Mouse (Mus musculus) small intestine, adult 2 months (tissue): ENCODE measurements around the gene Unc5cl. TPM values are rescaled to one million over a fixed set of nuclear protein-coding genes. Genes with fewer than 3 reads are reported as not detected.

Source experiments
- H3K27ac ChIP-seq: fragments of 200-500 bp; 2 replicates; pipeline ENCODE4 v1.5.1; 2012; ENCODE audit warnings: low read depth, low read length, control low read depth, inconsistent platforms; ENCODE audit not compliant: insufficient read depth
- H3K27me3 ChIP-seq: fragments of 200-500 bp; 2 replicates; pipeline ENCODE4 v1.6.1; 2012; ENCODE audit warnings: mild to moderate bottlenecking, moderate library complexity, low read length, inconsistent platforms; ENCODE audit not compliant: control insufficient read depth, insufficient read depth
- H3K36me3 ChIP-seq: fragments of 200-500 bp; 2 replicates; pipeline ENCODE4 v1.6.1; 2012; ENCODE audit warnings: mild to moderate bottlenecking, low read length, control low read depth, inconsistent platforms; ENCODE audit not compliant: control insufficient read depth, insufficient read depth
- H3K4me1 ChIP-seq: fragments of 200-500 bp; 2 replicates; pipeline ENCODE4 v1.6.1; 2012; ENCODE audit warnings: low read length, inconsistent platforms, mixed read lengths; ENCODE audit not compliant: control insufficient read depth, insufficient read depth, insufficient read length
- H3K4me3 ChIP-seq: fragments of 200-500 bp; 2 replicates; pipeline ENCODE4 v1.5.1; 2012; ENCODE audit warnings: low read depth, mild to moderate bottlenecking, control low read depth, inconsistent platforms, low read length, moderate library complexity
- CTCF ChIP-seq: fragments of 200-500 bp; IDR thresholded peaks from 2 replicates; pipeline ENCODE4 v1.5.1; 2012; ENCODE audit warnings: low read depth, mild to moderate bottlenecking, control low read depth, inconsistent platforms, low read length, moderate library complexity, mixed read lengths; ENCODE audit not compliant: insufficient replicate concordance, insufficient read length; ENCODE audit errors: extremely low read depth
- POLR2A ChIP-seq: fragments of 200-500 bp; IDR thresholded peaks from 2 replicates; pipeline ENCODE4 v1.6.1; 2012; ENCODE audit warnings: low read depth, mild to moderate bottlenecking, control low read depth, inconsistent platforms, low read length, moderate library complexity
- WGBS: fragments of 180-500 bp; shearing (Covaris S2); methylation state at CpG from one replicate; pipeline ENCODE4 v1.1.7; 2018; 5-methylcytosine and 5-hydroxymethylcytosine counted together
- polyA plus RNA-seq: library from polyadenylated mRNA; depleted of rRNA; stranded (reverse); fragments of >200 nt; gene quantifications from 2 replicates; pipeline ENCODE4 v1.2.3, GENCODE M21; 2012

Unc5cl gene
- polyA plus RNA-seq, 1 experiment: 52.1 TPM

DNA sequence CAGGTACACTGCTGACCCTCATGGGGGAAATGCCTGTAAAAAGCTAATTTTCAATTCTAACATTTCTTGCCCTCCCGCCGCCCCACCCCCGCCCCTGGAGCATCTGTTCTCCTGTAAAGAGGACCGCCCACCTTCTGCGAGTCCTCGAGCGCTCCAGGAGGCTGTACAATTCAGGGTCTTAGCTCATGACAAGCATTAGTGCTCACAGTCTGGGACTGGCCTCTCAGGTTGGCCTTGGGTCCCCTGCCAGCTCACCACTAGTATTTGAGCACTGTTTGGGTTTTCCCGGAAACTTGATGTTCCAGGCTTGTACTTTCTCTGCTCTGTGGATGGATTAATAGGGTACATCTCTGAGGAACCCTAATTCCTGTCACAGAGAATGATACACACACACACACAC is 39.3 kb downstream of the Unc5cl start:
- no peak overlapping the region for H3K27ac ChIP-seq
- WGBS: 90% methylated on average over 8 of the region's 8 CpGs

DNA sequence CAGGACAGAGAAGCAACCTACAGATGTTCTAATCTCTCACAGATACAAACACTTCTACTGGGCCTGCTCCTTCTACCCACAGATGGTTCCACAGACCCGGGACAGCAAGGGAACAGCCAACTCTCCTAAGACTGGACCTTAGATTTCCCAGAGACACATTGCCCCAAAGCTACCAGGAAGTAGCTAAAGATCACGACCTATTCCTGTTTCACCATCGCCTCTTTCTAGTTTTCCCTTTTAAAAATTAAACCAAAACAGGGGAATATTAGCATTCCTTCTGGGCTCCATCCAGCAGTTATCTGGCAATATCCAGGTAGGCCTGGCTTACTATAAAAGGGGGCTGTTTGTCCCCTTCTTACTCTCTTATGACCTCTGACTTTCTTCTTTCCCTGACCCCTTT is 43.3 kb downstream of the Unc5cl start:
- 33% methylated on average over 3 of the region's 3 CpGs for WGBS
- Histone ChIP-seq H3K27ac (no peak overlapping the region), H3K4me1 (peaks cover 23% of the 10 kb centered on the region; the same call in 1 of the 2 replicates), H3K4me3 (no peak overlapping the region), H3K27me3 (no peaks in the 10 kb centered on the region), H3K36me3 (peaks cover 6% of the 10 kb centered on the region)
- TF ChIP-seq POLR2A (no peak), CTCF (no peak)

More for the DNA sequence above, 39.3 kb downstream of the Unc5cl start:
- Histone ChIP-seq H3K27me3 (no peaks in the 10 kb centered on the region), H3K4me1 (peaks cover 13% of the 10 kb centered on the region; the same call in 1 of the 2 replicates), H3K4me3 (no peak overlapping the region), H3K36me3 (peaks cover 4% of the 10 kb centered on the region)
- no peak for TF ChIP-seq POLR2A
- no peak for TF ChIP-seq CTCF

DNA sequence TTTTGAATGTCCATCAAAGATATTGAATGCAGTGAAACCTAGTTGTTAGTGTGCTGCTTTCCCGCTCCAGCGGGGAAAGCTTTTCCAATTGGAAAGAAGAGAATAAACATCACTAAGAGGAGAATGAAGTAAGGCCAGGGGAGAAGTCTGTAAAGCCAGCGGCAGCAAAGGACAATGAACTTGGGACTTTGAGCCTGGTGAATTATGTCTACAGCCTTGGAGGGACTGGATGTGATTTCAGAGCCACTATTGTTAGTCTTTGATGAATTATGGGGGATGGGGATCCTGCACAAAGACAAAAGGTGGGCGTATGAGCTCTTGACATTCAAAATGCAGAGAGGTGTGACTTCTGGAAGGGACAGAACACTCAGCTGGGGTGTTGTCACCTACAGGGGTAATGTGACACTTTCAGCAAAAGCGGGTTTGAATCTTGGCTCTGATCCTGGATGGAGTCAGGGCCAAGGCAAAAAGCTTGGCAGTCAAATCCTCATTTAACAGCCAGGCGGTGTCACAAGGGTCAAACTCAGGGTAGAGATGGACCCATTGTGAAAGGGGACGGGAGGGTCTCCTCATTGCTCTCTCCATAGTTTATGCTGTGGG is 46.2 kb downstream of the Unc5cl start:
- Histone ChIP-seq H3K4me3 (no peak overlapping the region), H3K27ac (peak overlapping the region; percentile 58), H3K4me1 (peaks cover 12% of the 10 kb centered on the region; the same call in 1 of the 2 replicates), H3K36me3 (peaks cover 3% of the 10 kb centered on the region), H3K27me3 (no peaks in the 10 kb centered on the region)
- 27% methylated on average over 7 of the region's 7 CpGs for WGBS
- TF ChIP-seq CTCF (no peak), POLR2A (no peak)

DNA sequence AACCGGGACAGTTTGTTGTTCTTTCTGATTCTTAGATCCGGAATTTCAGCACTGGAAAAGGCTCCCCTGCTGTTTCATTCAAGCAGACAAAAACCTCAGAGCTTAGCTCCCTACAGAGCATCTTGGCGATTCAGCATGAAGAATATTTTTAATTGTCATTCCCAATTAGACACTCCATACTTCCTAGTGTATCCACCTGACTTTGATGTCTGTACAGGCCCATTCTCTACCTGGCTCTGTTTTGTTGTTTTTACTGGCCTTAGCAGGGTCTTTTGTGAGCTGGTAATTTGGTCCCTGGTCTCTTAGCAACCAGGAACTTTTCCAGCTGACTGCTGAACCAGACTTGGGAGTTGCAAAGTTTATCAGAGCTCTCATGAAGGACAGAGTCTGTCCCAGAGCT is 50.3 kb downstream of the Unc5cl start:
- Histone ChIP-seq H3K4me3 (no peak overlapping the region), H3K4me1 (peaks cover 12% of the 10 kb centered on the region; the same call in 1 of the 2 replicates), H3K36me3 (no peaks in the 10 kb centered on the region), H3K27ac (no peak overlapping the region), H3K27me3 (no peaks in the 10 kb centered on the region)
- 38% methylated on average over 3 of the region's 3 CpGs for WGBS
- TF ChIP-seq POLR2A: no peak
- TF ChIP-seq CTCF: no peak

DNA sequence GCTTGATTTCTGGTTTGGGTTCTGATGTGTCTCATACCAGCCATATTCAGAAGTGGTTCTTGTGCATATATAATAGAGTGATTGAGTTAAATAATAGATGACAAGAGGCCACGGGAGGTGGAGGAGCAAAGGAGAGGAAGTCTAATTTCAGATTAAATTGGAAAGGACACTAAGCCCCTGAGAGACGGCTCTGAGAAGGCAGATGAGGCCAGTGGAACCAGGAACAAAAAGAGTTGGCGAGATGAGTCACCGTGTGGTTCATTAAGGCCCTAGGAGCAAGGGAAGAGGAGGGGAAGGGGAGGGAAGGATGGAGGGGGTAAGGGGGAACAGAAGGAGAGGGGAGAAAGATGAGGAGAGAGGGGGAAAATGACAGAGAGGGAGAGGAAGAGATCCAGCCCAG is 52.3 kb downstream of the Unc5cl start:
- WGBS: 69% methylated on average over 4 of the region's 4 CpGs
- Histone ChIP-seq H3K27ac (no peak overlapping the region), H3K36me3 (peaks cover 1% of the 10 kb centered on the region; the same call in 1 of the 2 replicates), H3K4me1 (no peaks in the 10 kb centered on the region), H3K4me3 (no peak overlapping the region), H3K27me3 (no peaks in the 10 kb centered on the region)
- TF ChIP-seq POLR2A: no peak
- TF ChIP-seq CTCF: no peak

DNA sequence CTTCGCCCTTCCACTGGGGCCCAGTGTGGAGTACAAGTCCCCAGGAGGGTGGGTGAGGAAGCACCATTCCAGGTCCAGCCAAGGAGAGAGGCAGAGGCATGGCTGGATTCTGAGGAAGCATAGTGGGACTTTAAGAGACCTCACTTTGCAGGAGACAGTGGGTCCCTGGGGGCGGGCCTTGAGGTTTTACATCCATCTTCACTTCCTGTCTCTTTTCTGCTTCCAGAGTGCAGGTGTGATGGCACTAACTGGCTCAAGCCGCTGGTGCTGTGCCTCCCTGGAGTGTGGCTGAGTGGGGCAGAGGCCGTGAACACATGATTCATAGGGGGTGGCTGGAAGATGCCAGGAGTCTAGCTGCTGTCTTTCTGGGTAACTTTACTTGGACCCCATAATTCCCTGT is 54.9 kb downstream of the Unc5cl start:
- Histone ChIP-seq H3K27me3 (no peaks in the 10 kb centered on the region), H3K36me3 (peaks cover 1% of the 10 kb centered on the region; the same call in 1 of the 2 replicates), H3K27ac (no peak overlapping the region), H3K4me3 (no peak overlapping the region), H3K4me1 (no peaks in the 10 kb centered on the region)
- 88% methylated on average over 4 of the region's 4 CpGs for WGBS
- TF ChIP-seq POLR2A (no peak), CTCF (no peak)

DNA sequence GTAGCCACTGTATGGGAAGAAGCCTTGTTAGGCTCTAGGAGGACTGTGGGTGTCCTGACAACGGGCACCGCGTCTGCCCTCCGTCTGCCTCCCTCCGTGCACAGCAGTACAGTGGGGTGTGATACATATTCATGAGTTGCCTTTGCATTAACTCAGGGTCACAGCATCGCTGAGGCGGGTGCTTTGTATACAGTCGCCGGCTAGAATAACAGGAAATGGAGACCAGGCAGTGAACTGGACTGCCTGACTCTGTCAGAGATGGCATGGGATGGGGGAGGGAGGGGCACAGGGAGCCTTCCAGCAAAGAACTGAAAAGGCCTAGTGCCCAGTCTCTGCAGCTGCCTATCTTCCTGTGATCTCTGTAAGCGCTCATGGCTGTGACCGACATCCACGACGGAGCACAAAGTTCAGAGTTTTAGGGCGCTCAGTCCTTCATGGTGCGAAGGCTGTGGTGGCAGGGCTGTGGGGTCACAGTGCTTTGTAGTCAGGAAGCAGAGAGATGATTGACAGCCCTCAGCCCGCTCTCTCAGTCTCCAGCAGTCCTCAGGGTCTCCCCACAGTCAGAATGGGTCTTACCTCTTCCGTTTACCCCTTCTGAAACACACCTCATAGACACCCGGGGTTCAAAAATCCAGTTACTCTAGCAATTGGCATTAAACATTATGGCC is 58.0 kb downstream of the Unc5cl start:
- TF ChIP-seq POLR2A: no peak
- no peak for TF ChIP-seq CTCF
- Histone ChIP-seq H3K4me1 (peaks cover 5% of the 10 kb centered on the region; the same call in 1 of the 2 replicates), H3K27me3 (no peaks in the 10 kb centered on the region), H3K4me3 (no peak overlapping the region), H3K27ac (no peak overlapping the region), H3K36me3 (peaks cover 1% of the 10 kb centered on the region; the same call in 1 of the 2 replicates)
- WGBS: 74% methylated on average over 18 of the region's 18 CpGs
